In genomic region chr11:49410540-49410939, GRCm38 (mm10) we compare ENCODE assay signal across 10 mouse cellular contexts. TPM values are rescaled to one million over a fixed set of nuclear protein-coding genes. Genes with fewer than 3 reads are reported as not detected.
DNase-seq lines count a peak whose midpoint lies in the region; ATAC-seq and TF ChIP-seq lines count a peak whose summit lies in the region.
"Had no signal": no experiment of that assay in that cellular context is flagged by ENCODE, and none has a peak within 500 bp of the region (broad histone marks: within the 10 kb centered on the region; RNA-seq: fewer than 3 reads in every experiment).

No protein-coding gene starts in this region.

- peak; percentile 49 for DNase-seq in forebrain, embryonic 14.5 days (ENCODE audit: low spot score)
- DNase-seq in lung, embryonic 14.5 days: peak; percentile 73
- no peak for DNase-seq in lung, postnatal 4 days
- DNase-seq in brain, embryonic 14.5 days (ENCODE audit: low read depth): peak; percentile 37
- DNase-seq in lung, postnatal 36 days: peak; percentile 48
- DNase-seq in layer of hippocampus, postnatal 25 days (ENCODE audit: extremely low spot score in 1 of 2, low spot score in 1 of 2): no peak

- no peaks in the 10 kb centered on the region for H3K36me3 ChIP-seq in forebrain, embryonic 14.5 days (ENCODE audit: control insufficient read depth, insufficient read depth, low read length)
- H3K36me3 ChIP-seq in forebrain, embryonic 13.5 days (ENCODE audit: poor library complexity, severe bottlenecking): no peaks in the 10 kb centered on the region
- H3K36me3 ChIP-seq in lung, embryonic 14.5 days (ENCODE audit: insufficient read depth): no peaks in the 10 kb centered on the region
- H3K36me3 ChIP-seq: hindbrain, embryonic 15.5 days had no signal

- 43% methylated on average over 1 of the region's 1 CpGs for WGBS in forebrain, embryonic 14.5 days
- 36% methylated on average over 1 of the region's 1 CpGs for WGBS in forebrain, embryonic 13.5 days
- 42% methylated on average over 1 of the region's 1 CpGs for WGBS in lung, embryonic 14.5 days

- H3K27me3 ChIP-seq in forebrain, embryonic 14.5 days (replicated peaks; ENCODE audit: control insufficient read depth, insufficient read depth, low read length): no peaks in the 10 kb centered on the region
- H3K27me3 ChIP-seq in forebrain, embryonic 13.5 days: no peaks in the 10 kb centered on the region
- H3K27me3 ChIP-seq in lung, embryonic 14.5 days (ENCODE audit: insufficient read depth, low read length): no peaks in the 10 kb centered on the region
- H3K27me3 ChIP-seq: hindbrain, embryonic 15.5 days had no signal

- no peaks in the 10 kb centered on the region for H3K9me3 ChIP-seq in forebrain, embryonic 14.5 days (replicated peaks; ENCODE audit: control insufficient read depth, low read length)
- no peaks in the 10 kb centered on the region for H3K9me3 ChIP-seq in forebrain, embryonic 13.5 days (replicated peaks)
- no peaks in the 10 kb centered on the region for H3K9me3 ChIP-seq in lung, embryonic 14.5 days (ENCODE audit: low read depth, low read length)
- H3K9me3 ChIP-seq: hindbrain, embryonic 15.5 days had no signal

- H3K4me2 ChIP-seq in forebrain, embryonic 14.5 days (ENCODE audit: low read length): no peak overlapping the region
- H3K4me2 ChIP-seq in forebrain, embryonic 13.5 days: no peak overlapping the region
- no peak overlapping the region for H3K4me2 ChIP-seq in lung, embryonic 14.5 days
- H3K4me2 ChIP-seq: hindbrain, embryonic 15.5 days had no signal

- no peak overlapping the region for H3K4me3 ChIP-seq in forebrain, embryonic 14.5 days (ENCODE audit: low read depth, low read length)
- no peak overlapping the region for H3K4me3 ChIP-seq in forebrain, embryonic 13.5 days
- no peak overlapping the region for H3K4me3 ChIP-seq in lung, embryonic 14.5 days (ENCODE audit: low read depth, low read length)
- H3K4me3 ChIP-seq: hindbrain, embryonic 15.5 days; myocyte had no signal

- TF ChIP-seq CTCF in lung, embryonic 14.5 days (IDR thresholded peaks at IDR 0.05; ENCODE audit: low read depth): peak; percentile 39
- peak; percentile 13; the same call in 1 of the 2 replicates for TF ChIP-seq CTCF in brain, embryonic 14.5 days (IDR thresholded peaks at IDR 0.05; ENCODE audit: borderline replicate concordance, extremely low read depth, insufficient read depth, insufficient read length)

- TF ChIP-seq POLR2A in brain, embryonic 14.5 days (IDR thresholded peaks at IDR 0.05; ENCODE audit: borderline replicate concordance, extremely low read depth, insufficient read depth, insufficient read length, poor library complexity, severe bottlenecking): no peak

- no peak overlapping the region for H3K27ac ChIP-seq in forebrain, embryonic 14.5 days (ENCODE audit: low read depth, low read length)
- no peak overlapping the region for H3K27ac ChIP-seq in forebrain, embryonic 13.5 days
- no peak overlapping the region for H3K27ac ChIP-seq in lung, embryonic 14.5 days (ENCODE audit: low read depth)
- H3K27ac ChIP-seq: hindbrain, embryonic 15.5 days had no signal

- H3K4me1 ChIP-seq in forebrain, embryonic 14.5 days (ENCODE audit: control insufficient read depth, insufficient read depth, low read length): no peaks in the 10 kb centered on the region
- no peaks in the 10 kb centered on the region for H3K4me1 ChIP-seq in forebrain, embryonic 13.5 days
- H3K4me1 ChIP-seq in lung, embryonic 14.5 days (ENCODE audit: insufficient read depth): no peaks in the 10 kb centered on the region
- H3K4me1 ChIP-seq: hindbrain, embryonic 15.5 days had no signal

- H3K9ac ChIP-seq in forebrain, embryonic 14.5 days (ENCODE audit: low read length): no peak overlapping the region
- H3K9ac ChIP-seq in forebrain, embryonic 13.5 days: no peak overlapping the region
- no peak overlapping the region for H3K9ac ChIP-seq in lung, embryonic 14.5 days
- H3K9ac ChIP-seq: hindbrain, embryonic 15.5 days had no signal

- no peak for ATAC-seq in forebrain, embryonic 14.5 days
- no peak for ATAC-seq in forebrain, embryonic 13.5 days
- no peak for ATAC-seq in lung, embryonic 14.5 days (ENCODE audit: insufficient read depth)
- ATAC-seq in monocyte, adult 5-6 weeks (replicated peaks; ENCODE audit: insufficient number of reproducible peaks, low FRiP score, low TSS enrichment, poor library complexity, severe bottlenecking): no peak

RNA-seq across cellular contexts. Expression of gene Olfr1389, which starts 12.3 kb away (rescaled TPM):
- polyA plus RNA-seq in forebrain, embryonic 14.5 days (2014; fragmentation: Nextera tagmentation; extraction: Ambion mirVana): not detected in 2 replicates
- not detected in 2 replicates for polyA plus RNA-seq in forebrain, embryonic 13.5 days (2015; fragmentation: Nextera tagmentation; extraction: Ambion mirVana)
- polyA plus RNA-seq in lung, embryonic 14.5 days (2014; fragmentation: Nextera tagmentation; extraction: Ambion mirVana): not detected in 2 replicates
- polyA plus RNA-seq in brain, embryonic 14.5 days (2012; rRNA removed): not detected in 2 replicates
- not detected in 3 replicates for total RNA-seq in monocyte, adult 5-6 weeks (2017)
- not detected for total RNA-seq in layer of hippocampus, postnatal 25 days (2021)
- polyA plus RNA-seq: hindbrain, embryonic 15.5 days; myocyte had no signal

RNA-seq across cellular contexts. Expression of gene Olfr1388, which starts 25.9 kb away (rescaled TPM):
- polyA plus RNA-seq in forebrain, embryonic 14.5 days (2014; fragmentation: Nextera tagmentation; extraction: Ambion mirVana): not detected in 2 replicates
- 0.05 and 0.10 TPM in 2 replicates for polyA plus RNA-seq in forebrain, embryonic 13.5 days (2015; fragmentation: Nextera tagmentation; extraction: Ambion mirVana)
- polyA plus RNA-seq in lung, embryonic 14.5 days (2014; fragmentation: Nextera tagmentation; extraction: Ambion mirVana): 0.16 and 0.17 TPM in 2 replicates
- polyA plus RNA-seq in brain, embryonic 14.5 days (2012; rRNA removed): 0.16 and 0.25 TPM in 2 replicates
- 0.68 TPM in 1 of 3 replicates, not detected in the others for total RNA-seq in monocyte, adult 5-6 weeks (2017)
- under 1 TPM; 0.42 to 0.59 TPM for total RNA-seq in layer of hippocampus, postnatal 25 days (2021)

RNA-seq across cellular contexts. Expression of gene Olfr1387, which starts 44.6 kb away (rescaled TPM):
- not detected in 2 replicates for polyA plus RNA-seq in forebrain, embryonic 14.5 days (2014; fragmentation: Nextera tagmentation; extraction: Ambion mirVana)
- not detected in 2 replicates for polyA plus RNA-seq in forebrain, embryonic 13.5 days (2015; fragmentation: Nextera tagmentation; extraction: Ambion mirVana)
- not detected in 2 replicates for polyA plus RNA-seq in lung, embryonic 14.5 days (2014; fragmentation: Nextera tagmentation; extraction: Ambion mirVana)
- polyA plus RNA-seq in brain, embryonic 14.5 days (2012; rRNA removed): not detected in 2 replicates
- not detected in 3 replicates for total RNA-seq in monocyte, adult 5-6 weeks (2017)
- total RNA-seq in layer of hippocampus, postnatal 25 days (2021): not detected
- polyA plus RNA-seq: hindbrain, embryonic 15.5 days; myocyte had no signal

RNA-seq across cellular contexts. Expression of gene Olfr1386, which starts 54.3 kb away (rescaled TPM):
- not detected in 2 replicates for polyA plus RNA-seq in forebrain, embryonic 14.5 days (2014; fragmentation: Nextera tagmentation; extraction: Ambion mirVana)
- not detected in 2 replicates for polyA plus RNA-seq in forebrain, embryonic 13.5 days (2015; fragmentation: Nextera tagmentation; extraction: Ambion mirVana)
- not detected in 2 replicates for polyA plus RNA-seq in lung, embryonic 14.5 days (2014; fragmentation: Nextera tagmentation; extraction: Ambion mirVana)
- polyA plus RNA-seq in brain, embryonic 14.5 days (2012; rRNA removed): not detected in 2 replicates
- not detected in 3 replicates for total RNA-seq in monocyte, adult 5-6 weeks (2017)
- not detected for total RNA-seq in layer of hippocampus, postnatal 25 days (2021)
- polyA plus RNA-seq: hindbrain, embryonic 15.5 days; myocyte had no signal

Comparison
In these comparisons a context has a peak if more than half of its experiments do, and no peak if none do; other contexts are left out.
1. DNase-seq: peak in forebrain, embryonic 14.5 days (single experiment), lung, embryonic 14.5 days (single experiment), brain, embryonic 14.5 days (single experiment) and lung, postnatal 36 days (single experiment); none in lung, postnatal 4 days (0 of 2) and layer of hippocampus, postnatal 25 days (0 of 2).